Mouse (Mus musculus) thymus, postnatal 36 days (tissue): ENCODE measurements at regions not wholly inside any gene's neighbourhood (a gene's known extent, or its start where the extent isn't known, plus 50 kb on each side); places are given as distances from the start of the nearest gene placed in this dataset.
A peak's percentile ranks its signal among the peaks of the same experiment; 100 is the strongest.

Source experiments
- DNase-seq, 2 experiments: peaks; one replicate each; pipeline ENCODE4 v3.0.0; 2022; ENCODE audit warnings: mixed read lengths in 2 of 2

GRCm38 (mm10) chr13:44151526-44151925, 367.0 kb downstream of the Cd83 start:
- no peak for DNase-seq

GRCm38 (mm10) chr13:44152806-44153613, 368.4 kb downstream of the Cd83 start:
- DNase-seq, result peak; percentile 54 to 74

- peak in 1 of 2 experiments; percentile 13 for DNase-seq
These were observed 369.2 kb downstream of the Cd83 start for GRCm38 (mm10) chr13:44153784-44154183.

- no peak for DNase-seq
These were observed 371.4 kb downstream of the Cd83 start for GRCm38 (mm10) chr13:44155956-44156355.

- no peak for DNase-seq
These were observed 372.0 kb downstream of the Cd83 start for GRCm38 (mm10) chr13:44156546-44156945.

- DNase-seq, result no peak
These were observed 372.7 kb downstream of the Cd83 start for GRCm38 (mm10) chr13:44157236-44157635.

GRCm38 (mm10) chr13:44158364-44158763, 373.8 kb downstream of the Cd83 start:
- DNase-seq, result no peak

GRCm38 (mm10) chr13:44159346-44159745, 374.8 kb downstream of the Cd83 start:
- DNase-seq, result no peak

- DNase-seq, result no peak
These were observed 380.2 kb downstream of the Cd83 start for GRCm38 (mm10) chr13:44164746-44165145.

GRCm38 (mm10) chr13:44167186-44167585, 382.6 kb downstream of the Cd83 start:
- DNase-seq, result no peak

- no peak for DNase-seq
These were observed 383.6 kb downstream of the Cd83 start for GRCm38 (mm10) chr13:44168186-44168585.

- no peak for DNase-seq
These were observed 387.1 kb downstream of the Cd83 start for GRCm38 (mm10) chr13:44171639-44172038.

GRCm38 (mm10) chr13:44172701-44173100, 388.1 kb downstream of the Cd83 start:
- no peak for DNase-seq

- DNase-seq, result no peak
These were observed 389.7 kb downstream of the Cd83 start for GRCm38 (mm10) chr13:44174236-44174635.

- no peak for DNase-seq
These were observed 390.9 kb downstream of the Cd83 start for GRCm38 (mm10) chr13:44175300-44176036.

- DNase-seq, result no peak
These were observed 391.5 kb downstream of the Cd83 start for GRCm38 (mm10) chr13:44176121-44176520.

GRCm38 (mm10) chr13:44178006-44178405, 393.4 kb downstream of the Cd83 start:
- no peak for DNase-seq

GRCm38 (mm10) chr13:44180384-44180783, 395.8 kb downstream of the Cd83 start:
- DNase-seq, result no peak

- no peak for DNase-seq
These were observed 398.1 kb downstream of the Cd83 start for GRCm38 (mm10) chr13:44182544-44183191.

- no peak for DNase-seq
These were observed 410.8 kb downstream of the Cd83 start for GRCm38 (mm10) chr13:44195365-44195764.

- DNase-seq, result no peak
These were observed 421.5 kb downstream of the Cd83 start for GRCm38 (mm10) chr13:44206042-44206441.

- no peak for DNase-seq
These were observed 421.9 kb downstream of the Cd83 start for GRCm38 (mm10) chr13:44206448-44206847.

- no peak for DNase-seq
These were observed 422.9 kb downstream of the Cd83 start for GRCm38 (mm10) chr13:44207400-44208005.
